Mouse (Mus musculus): ENCODE data around the gene Mycn.
A peak's percentile ranks its signal among the peaks of the same experiment; 100 is the strongest.

Mycn gene

DNA sequence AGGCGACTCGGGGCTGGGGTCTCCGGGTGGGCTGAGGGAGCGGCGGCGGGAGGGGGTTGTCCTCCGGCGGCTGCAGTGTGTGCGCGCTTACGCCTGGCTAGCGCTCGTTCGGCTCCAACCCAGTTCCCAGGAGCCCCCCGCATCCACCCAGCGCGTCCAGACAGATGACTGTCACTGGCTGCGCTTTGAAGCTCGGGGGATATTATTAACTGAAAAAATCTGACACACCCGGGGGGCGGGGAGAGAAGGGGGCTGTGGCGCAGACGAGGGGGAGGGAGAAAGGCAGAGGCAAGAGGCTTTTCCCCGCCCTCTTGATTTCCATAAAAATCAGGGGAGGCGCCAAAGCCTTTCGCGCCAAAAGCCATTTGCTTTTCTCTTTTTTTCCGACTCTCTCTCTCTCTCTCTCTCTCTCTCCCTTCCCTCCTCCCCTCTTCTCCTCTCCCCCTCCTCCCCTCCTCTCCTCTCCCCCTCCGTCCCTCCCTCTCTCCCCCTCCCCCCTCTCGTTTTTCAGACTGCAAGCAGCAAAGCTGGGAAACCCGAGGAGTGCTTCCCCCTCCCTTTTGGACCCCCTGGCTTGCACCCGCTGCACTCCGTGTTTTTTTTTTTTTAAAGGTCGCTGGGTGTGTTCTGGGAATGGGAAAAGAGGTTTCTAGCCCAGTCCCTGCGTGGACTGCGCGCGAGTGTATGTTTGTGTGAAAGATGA is at the start of gene Mycn:
TSS of gene Mycn (minus strand) at position 254 of the 703 bp plus-strand sequence.
- DNase-seq (ENCODE audit: low read depth in 1 of 2, low spot score in 2 of 2): no peak

GRCm38 (mm10) chr12:12987376-12987775 is 45.7 kb upstream of the Mycn start:
- DNase-seq (ENCODE audit: low read depth in 1 of 2, low spot score in 2 of 2): no peak

GRCm38 (mm10) chr12:12986612-12987206 is 45.0 kb upstream of the Mycn start:
- no peak for DNase-seq (ENCODE audit: low read depth in 1 of 2, low spot score in 2 of 2)

GRCm38 (mm10) chr12:12983032-12983431 is 41.3 kb upstream of the Mycn start:
- no peak for DNase-seq (ENCODE audit: low read depth in 1 of 2, low spot score in 2 of 2)

- DNase-seq (ENCODE audit: low read depth in 1 of 2, low spot score in 2 of 2): no peak
These were observed 33.7 kb upstream of the Mycn start for GRCm38 (mm10) chr12:12975397-12975796.

DNA sequence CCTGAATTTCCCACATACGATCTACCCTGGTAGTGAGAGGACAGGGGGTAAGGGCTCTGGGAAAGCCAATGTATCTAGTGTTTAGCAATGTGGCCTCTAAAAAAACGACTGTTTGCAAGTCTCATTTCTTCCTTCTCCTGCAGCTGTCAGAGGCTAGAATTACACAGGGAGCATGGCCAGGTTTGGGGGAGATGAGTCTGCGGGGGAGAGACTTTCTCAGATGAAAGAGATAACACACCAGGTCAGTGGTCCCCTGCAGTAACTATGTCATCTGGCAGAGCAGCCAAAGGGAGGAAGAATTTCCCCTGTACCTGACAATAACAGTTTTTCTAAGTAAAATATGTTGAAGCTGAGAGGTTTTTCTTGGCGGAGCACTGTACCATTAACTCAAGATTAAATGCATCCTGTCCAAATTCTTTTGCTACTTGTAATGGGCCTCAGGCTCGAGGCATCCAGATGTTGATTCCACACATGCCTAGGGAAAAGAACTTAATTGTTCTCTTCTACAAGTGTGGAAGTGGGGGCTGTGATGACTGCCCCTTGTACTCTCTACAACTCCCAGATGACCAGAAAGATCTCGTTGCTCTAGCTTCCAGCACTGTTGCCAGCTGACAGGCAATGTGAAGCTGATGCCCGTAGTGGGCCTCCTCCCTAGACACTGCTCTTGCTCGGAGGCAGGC is 31.2 kb upstream of the Mycn start:
- no peak for DNase-seq (ENCODE audit: low read depth in 1 of 2, low spot score in 2 of 2)

DNA sequence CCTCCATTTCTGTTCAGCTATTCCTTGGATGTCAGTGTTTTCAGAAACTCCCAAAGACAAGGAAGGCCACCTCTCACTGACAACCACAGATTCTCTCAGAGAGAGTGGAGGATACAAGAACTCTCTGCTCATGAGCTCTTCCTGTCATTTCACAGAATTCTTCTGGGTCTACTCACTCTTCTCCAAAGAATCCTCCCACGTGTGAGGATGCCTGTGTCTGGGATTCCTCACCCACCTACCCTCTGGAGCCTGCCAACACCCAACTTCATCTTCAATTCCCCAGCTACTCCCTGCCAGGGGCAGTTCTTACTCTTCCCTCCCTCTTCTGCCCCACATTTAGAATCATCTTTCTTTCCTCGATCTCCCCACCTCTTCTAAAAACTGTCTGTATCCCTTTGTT is 26.2 kb upstream of the Mycn start:
- DNase-seq (ENCODE audit: low read depth in 1 of 2, low spot score in 2 of 2): no peak

DNA sequence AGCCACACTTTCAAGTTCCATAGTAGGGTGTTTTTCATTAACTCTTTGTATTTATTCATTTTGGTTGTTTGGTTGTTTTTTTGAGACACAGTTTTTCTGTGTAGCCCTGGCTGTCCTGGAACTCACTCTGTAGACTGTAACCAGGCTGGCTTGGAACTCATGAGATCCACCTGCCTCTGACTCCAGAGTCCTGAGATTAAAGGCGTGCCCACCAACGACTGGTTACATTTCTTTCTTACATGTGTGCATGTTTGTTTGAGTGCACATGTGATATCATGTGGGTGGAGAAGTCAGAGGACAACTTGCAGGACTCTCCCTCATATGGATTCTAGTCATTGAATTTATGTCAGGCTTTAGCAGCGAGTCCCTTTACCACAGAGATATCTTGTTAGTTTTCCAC is 23.1 kb upstream of the Mycn start:
- DNase-seq (ENCODE audit: low read depth in 1 of 2, low spot score in 2 of 2): no peak

DNA sequence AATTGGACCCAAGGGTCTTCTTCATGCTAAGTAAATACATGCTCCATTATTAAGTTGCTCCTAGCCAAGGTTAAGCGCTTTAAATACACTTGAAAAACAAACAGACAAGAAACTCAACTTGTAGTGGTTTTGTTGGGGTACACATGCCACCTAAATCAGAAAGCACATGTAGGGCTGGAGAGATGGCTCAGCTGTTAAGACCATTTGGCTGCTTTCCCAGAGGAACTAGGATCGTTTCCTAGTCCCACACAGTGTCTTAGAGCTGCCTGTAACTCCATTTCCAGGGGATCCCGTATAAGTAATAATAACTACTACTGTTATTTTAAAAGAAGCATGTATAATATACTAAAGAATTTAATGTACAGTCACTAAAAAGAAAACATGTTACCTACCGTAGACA is 5.9 kb upstream of the Mycn start:
- no peak for DNase-seq (ENCODE audit: low read depth in 1 of 2, low spot score in 2 of 2)

GRCm38 (mm10) chr12:12943288-12943687 is 1.6 kb upstream of the Mycn start:
- DNase-seq (ENCODE audit: low read depth in 1 of 2, low spot score in 2 of 2): no peak

DNA sequence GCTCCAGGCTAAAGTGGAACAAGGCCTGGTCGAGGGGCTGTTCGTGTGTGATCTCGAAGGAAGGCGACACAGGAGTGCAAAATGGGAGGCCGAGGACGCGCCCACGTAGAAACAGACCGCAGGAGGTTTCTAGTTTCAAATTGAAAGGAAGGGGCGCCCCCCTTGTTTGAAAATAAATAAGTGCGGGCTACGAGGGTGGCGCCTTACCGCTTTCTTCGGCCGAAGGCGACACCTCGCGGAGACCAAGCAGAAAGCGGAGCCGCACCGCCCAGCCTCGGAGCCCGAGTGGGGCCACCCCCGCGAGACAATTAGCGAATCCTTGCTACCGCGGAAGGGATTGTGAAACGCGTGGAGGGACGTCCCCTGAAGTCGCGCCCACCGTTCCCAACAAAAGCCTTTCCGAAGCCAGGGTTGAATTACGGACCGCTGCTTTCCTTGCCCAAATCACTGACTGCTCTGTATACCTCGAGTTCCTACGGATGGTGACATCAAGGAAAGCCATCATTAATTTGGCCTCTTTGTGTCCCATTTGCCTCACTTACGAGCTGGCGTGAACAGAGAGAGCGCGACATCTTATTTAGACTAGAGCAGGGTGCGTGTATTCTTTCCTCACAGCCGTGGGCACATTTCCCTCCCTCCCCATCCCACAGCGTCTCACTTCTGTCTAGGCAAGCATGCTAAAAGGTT is 793 bp upstream of the Mycn start:
- DNase-seq (ENCODE audit: low read depth in 1 of 2, low spot score in 2 of 2): peak in 1 of 2 experiments; percentile 29

DNA sequence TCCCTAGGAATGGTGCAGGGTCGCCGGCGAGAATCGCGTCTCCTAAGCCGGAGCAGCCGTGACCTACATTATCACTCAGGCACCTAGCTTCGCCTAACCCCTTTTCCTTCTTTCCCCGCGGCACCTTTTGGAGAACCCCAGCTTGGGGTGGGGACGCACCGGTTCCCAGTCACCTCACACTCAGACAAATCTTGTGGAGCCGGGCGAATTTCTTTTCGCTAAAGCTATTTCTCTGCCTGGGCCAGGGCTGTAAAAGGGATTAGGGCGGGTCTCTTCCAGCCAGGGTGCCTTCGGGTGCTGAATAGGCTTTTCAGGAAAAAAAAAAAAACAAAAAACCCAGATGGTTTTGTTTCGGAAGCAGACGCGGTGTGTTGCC is 597 bp downstream of the Mycn start:
- DNase-seq (ENCODE audit: low read depth in 1 of 2, low spot score in 2 of 2): no peak

- no peak for DNase-seq (ENCODE audit: low read depth in 1 of 2, low spot score in 2 of 2)
These were observed 1.1 kb downstream of the Mycn start for GRCm38 (mm10) chr12:12940466-12941128.

DNA sequence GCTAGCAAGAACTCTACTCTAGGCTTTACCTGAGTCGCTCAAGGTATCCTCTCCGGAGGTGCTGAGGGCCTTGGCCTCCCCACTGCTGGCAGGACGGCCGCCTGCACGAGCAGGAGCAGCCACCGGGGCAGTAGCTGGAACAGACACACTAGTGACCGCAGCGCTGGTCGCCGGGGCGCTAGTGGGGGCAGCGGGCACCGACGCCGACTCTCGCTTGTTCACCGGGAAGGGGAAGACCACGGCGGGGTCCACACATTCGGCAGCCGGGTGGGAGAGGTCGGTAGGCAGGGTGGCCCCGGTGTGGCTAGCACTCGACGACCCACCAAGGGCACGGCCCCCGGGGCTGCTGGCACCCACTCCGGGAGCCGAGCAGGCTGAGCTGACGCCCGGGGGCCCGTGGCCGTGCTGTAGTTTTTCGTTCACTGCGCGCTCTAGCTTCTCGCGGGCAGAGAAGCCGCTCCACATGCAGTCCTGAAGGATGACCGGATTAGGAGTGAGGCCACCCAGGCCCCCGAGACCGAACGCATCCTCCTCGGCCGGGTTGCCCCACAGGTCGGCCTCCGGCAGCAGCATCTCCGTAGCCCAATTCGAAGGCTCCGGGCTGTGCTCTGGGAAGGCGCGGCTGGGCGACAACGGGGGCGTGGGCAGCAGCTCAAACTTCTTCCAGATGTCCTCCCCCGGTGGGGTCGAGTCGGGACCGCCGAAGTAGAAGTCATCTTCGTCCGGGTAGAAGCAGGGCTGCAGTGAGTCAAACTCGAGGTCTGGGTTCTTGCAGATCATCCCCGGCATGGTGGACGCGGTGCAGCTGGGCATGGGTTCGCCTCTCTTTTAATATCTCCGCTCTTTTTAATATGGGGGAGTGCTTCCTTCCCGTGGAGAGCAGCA is 1.9 kb downstream of the Mycn start:
- no peak for DNase-seq (ENCODE audit: low read depth in 1 of 2, low spot score in 2 of 2)

DNA sequence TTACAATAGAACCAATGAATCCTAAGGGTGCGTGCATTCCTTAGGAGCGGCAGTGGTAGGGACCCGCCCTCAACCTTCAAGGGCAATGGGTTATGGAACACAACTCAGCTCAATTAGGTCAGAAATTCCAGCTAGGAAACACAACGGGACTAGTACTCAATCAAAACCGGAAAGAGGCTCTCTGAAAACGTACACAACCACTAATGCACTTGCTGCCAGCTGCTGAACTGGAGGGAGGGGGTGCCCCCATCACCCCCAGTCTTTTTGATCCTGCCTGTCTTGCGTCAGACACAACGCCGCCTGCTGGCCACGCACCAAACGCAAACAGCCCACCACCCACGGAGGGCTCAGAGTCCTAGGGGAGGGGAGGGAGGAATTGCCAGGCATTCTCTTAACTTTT is 2.9 kb downstream of the Mycn start:
- no peak for DNase-seq (ENCODE audit: low read depth in 1 of 2, low spot score in 2 of 2)

- DNase-seq (ENCODE audit: low read depth in 1 of 2, low spot score in 2 of 2): no peak
These were observed 3.4 kb downstream of the Mycn start for GRCm38 (mm10) chr12:12938361-12938760.

DNA sequence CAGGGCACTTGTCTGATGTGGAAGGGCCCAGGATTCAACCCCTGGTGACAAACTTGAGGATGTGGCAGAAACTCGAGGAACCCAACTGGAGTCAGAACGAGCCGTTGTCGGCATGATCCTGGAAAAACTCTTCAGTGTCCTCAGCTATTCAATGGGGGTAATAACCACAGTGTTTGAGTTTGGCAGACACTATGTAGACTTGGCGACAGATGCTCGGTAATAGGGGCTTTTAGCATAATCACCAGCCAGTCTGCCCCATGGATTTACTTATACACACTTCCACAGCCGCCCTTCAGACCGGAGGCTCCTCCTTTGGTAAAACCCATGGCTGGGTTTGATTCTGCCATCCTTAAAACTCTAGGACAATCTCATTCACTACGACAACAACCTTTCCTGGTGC is 4.0 kb downstream of the Mycn start:
- no peak for DNase-seq (ENCODE audit: low read depth in 1 of 2, low spot score in 2 of 2)

DNA sequence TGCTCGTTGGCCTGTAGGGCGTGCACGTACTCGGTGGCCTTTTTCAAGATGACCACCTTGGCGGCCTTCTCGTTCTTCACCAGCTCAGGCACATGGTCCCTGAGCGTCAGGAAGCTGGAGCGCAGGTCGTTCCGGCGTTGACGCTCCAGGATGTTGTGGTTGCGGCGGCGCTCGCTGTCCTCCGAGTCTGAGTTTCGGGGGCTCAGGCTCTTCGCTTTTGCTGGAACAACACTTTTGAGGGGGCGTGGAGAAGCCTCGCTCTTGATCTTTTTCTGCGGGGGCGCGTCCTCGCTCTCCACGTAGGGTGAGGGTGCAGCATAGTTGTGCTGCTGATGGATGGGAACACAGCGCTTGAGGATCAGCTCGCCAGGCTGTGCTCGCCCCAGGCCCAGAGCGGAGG is 4.6 kb downstream of the Mycn start:
- DNase-seq (ENCODE audit: low read depth in 1 of 2, low spot score in 2 of 2): no peak

DNA sequence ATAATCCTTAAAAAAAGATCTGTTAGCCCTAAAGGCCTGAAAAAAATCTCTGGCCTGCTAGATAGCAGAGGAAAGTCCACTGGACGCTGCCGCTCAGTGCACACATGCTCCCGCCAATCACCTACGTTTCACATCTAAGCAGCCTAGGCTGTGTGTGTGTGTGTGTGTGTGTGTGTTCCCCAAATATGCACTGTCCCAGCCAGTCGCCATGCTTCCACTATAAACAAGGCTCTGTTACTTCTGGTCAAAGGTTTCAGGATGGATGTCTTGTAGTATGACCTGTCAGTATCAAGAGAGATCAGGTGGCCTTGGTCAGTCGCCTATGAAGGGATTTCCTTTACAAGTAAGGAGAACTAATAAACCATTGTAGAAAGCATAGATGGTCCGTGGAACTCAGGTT is 9.5 kb downstream of the Mycn start:
- DNase-seq (ENCODE audit: low read depth in 1 of 2, low spot score in 2 of 2): no peak

DNA sequence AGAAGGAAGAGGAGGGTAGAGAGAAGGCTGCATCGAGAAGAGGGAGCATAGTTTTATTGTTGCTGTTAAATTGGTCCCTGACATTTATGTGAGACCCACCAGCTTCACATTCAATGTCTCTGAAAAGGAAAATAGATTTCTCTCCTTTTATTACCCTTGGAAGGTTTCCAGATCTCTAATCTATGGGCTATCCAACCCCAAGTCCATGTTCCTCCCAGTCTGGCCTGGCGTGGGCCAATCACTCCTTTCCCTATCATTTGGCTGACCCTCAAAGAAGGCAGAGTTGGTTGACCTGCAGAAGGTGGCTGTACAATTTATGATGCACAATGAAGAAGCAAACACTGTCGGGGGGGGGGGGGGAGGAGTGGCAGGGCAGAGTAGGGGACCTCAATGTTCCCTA is 13.5 kb downstream of the Mycn start:
- no peak for DNase-seq (ENCODE audit: low read depth in 1 of 2, low spot score in 2 of 2)

All from monocyte, adult 2 months (primary cell).